Mouse (Mus musculus) spleen, postnatal 4 days (tissue): ENCODE results near the gene Apobec2.
"Not testable (repeated sequence)": the region's sequence is repeated elsewhere in the genome, so short reads cannot be mapped to it uniquely, and the experiment has no call there.

Experiments
- DNase-seq, 2 experiments: peaks; one replicate each; pipeline ENCODE4 v3.0.0; 2022; ENCODE audit warnings: low spot score in 2 of 2

Apobec2 gene

GRCm38 (mm10) chr17:48432158-48432980, at the start of gene Apobec2:
Gene Apobec2, minus strand, starts transcription at chr17:48432930.
- no peak for DNase-seq

GRCm38 (mm10) chr17:48479952-48480351, 47.2 kb upstream of the Apobec2 start:
- no peak for DNase-seq

- DNase-seq: no peak
Measured at GRCm38 (mm10) chr17:48475444-48475843, 42.7 kb upstream of the Apobec2 start.

GRCm38 (mm10) chr17:48474282-48474681, 41.6 kb upstream of the Apobec2 start:
- not testable (repeated sequence) for DNase-seq

- peak; percentile 87 to 97 for DNase-seq
Measured at GRCm38 (mm10) chr17:48467395-48468231, 34.9 kb upstream of the Apobec2 start.

- DNase-seq: no peak
Measured at GRCm38 (mm10) chr17:48466769-48467394, 34.2 kb upstream of the Apobec2 start.

GRCm38 (mm10) chr17:48463391-48463790, 30.7 kb upstream of the Apobec2 start:
- DNase-seq: no peak

- no peak for DNase-seq
Measured at GRCm38 (mm10) chr17:48462096-48462495, 29.4 kb upstream of the Apobec2 start.

- DNase-seq: no peak
Measured at GRCm38 (mm10) chr17:48457971-48458653, 25.4 kb upstream of the Apobec2 start.

- DNase-seq: no peak
Measured at GRCm38 (mm10) chr17:48455955-48456354, 23.2 kb upstream of the Apobec2 start.

- DNase-seq: peak in 1 of 2 experiments; percentile 36
Measured at GRCm38 (mm10) chr17:48454688-48455087, 22.0 kb upstream of the Apobec2 start, which contains the start of gene Unc5cl. Gene Unc5cl, plus strand, starts transcription at chr17:48454901.

- DNase-seq: no peak
Measured at GRCm38 (mm10) chr17:48454190-48454589, 21.5 kb upstream of the Apobec2 start.

- no peak for DNase-seq
Measured at GRCm38 (mm10) chr17:48453489-48453888, 20.8 kb upstream of the Apobec2 start.

- peak in 1 of 2 experiments; percentile 41 for DNase-seq
Measured at GRCm38 (mm10) chr17:48451753-48452444, 19.2 kb upstream of the Apobec2 start.

- peak; percentile 78 to 84 for DNase-seq
Measured at GRCm38 (mm10) chr17:48451353-48451675, 18.6 kb upstream of the Apobec2 start, which contains the start of gene Tspo2. Gene Tspo2, minus strand, starts transcription at chr17:48451522.

GRCm38 (mm10) chr17:48450666-48451352, 18.1 kb upstream of the Apobec2 start:
- peak; percentile 82 to 88 for DNase-seq

- DNase-seq: no peak
Measured at GRCm38 (mm10) chr17:48447675-48448074, 14.9 kb upstream of the Apobec2 start.

- no peak for DNase-seq
Measured at GRCm38 (mm10) chr17:48443542-48444145, 10.9 kb upstream of the Apobec2 start.

GRCm38 (mm10) chr17:48442745-48443457, 10.2 kb upstream of the Apobec2 start:
- no peak for DNase-seq
